Mouse (Mus musculus) hindbrain, embryonic 14.5 days (tissue): ENCODE measurements around the gene Gdap1l1. TPM values are rescaled to one million over a fixed set of nuclear protein-coding genes. Genes with fewer than 3 reads are reported as not detected.

Experiments
- ATAC-seq: fragments of 200-750 bp; cut with Nextera tagmentation; 2 replicates; pipeline ENCODE4 v1.8.0; 2017; ENCODE audit warnings: moderate number of reproducible peaks, mild to moderate bottlenecking, moderate TSS enrichment, moderate library complexity; ENCODE audit not compliant: low FRiP score
- DNase-seq: peaks from one replicate; pipeline ENCODE4 v3.0.0-alpha.2; 2015; ENCODE audit warnings: low spot score
- H3K27ac ChIP-seq: fragments of 300-500 bp; sonication (generic); 2 replicates; pipeline ENCODE4 v1.5.1; 2014; ENCODE audit warnings: mild to moderate bottlenecking, moderate library complexity
- H3K27me3 ChIP-seq: fragments of 300-500 bp; sonication (generic); 2 replicates; pipeline ENCODE4 v1.6.1; 2014; ENCODE audit warnings: mild to moderate bottlenecking, low read length, mixed read lengths; ENCODE audit not compliant: control insufficient read depth, insufficient read depth
- H3K36me3 ChIP-seq: fragments of 300-500 bp; sonication (generic); replicated peaks from 2 replicates; pipeline ENCODE4 v1.6.1; 2014; ENCODE audit not compliant: control insufficient read depth, insufficient read depth
- H3K4me1 ChIP-seq: fragments of 300-500 bp; sonication (generic); replicated peaks from 2 replicates; pipeline ENCODE4 v1.6.1; 2014; ENCODE audit warnings: antibody characterized with exemption, low read length, mixed read lengths; ENCODE audit not compliant: control insufficient read depth, insufficient read depth
- H3K4me2 ChIP-seq: fragments of 300-500 bp; sonication (generic); replicated peaks from 2 replicates; pipeline ENCODE4 v1.6.1; 2014; ENCODE audit warnings: mild to moderate bottlenecking, moderate library complexity
- H3K4me3 ChIP-seq: fragments of 300-500 bp; sonication (generic); replicated peaks from 2 replicates; pipeline ENCODE4 v1.5.1; 2014; ENCODE audit warnings: mild to moderate bottlenecking, low read length
- H3K9ac ChIP-seq: fragments of 300-500 bp; sonication (generic); 2 replicates; pipeline ENCODE4 v1.6.1; 2014
- H3K9me3 ChIP-seq: fragments of 300-500 bp; sonication (generic); 2 replicates; pipeline ENCODE4 v1.6.1; 2016; ENCODE audit warnings: low read length; ENCODE audit not compliant: control insufficient read depth
- WGBS: fragments of 180-500 bp; shearing (Covaris S2); extraction: QIAGEN DNeasy Blood & Tissue Kit; methylation state at CpG from one replicate; pipeline ENCODE4 v1.1.7; 2014; 5-methylcytosine and 5-hydroxymethylcytosine counted together
- polyA plus RNA-seq: library from polyadenylated mRNA; unstranded; fragments of >200 nt; fragmentation: Nextera tagmentation; extraction: Ambion mirVana; gene quantifications from 2 replicates; pipeline ENCODE4 v1.2.1, GENCODE M21; 2014

The Gdap1l1 gene
- polyA plus RNA-seq, 1 experiment from 2014 or later, result 121 TPM

- Histone ChIP-seq H3K36me3 (peaks cover 13% of the 10 kb centered on the region), H3K27ac (peak overlapping the region; percentile 81), H3K9me3 (no peaks in the 10 kb centered on the region), H3K4me2 (peak overlapping the region; percentile 95), H3K27me3 (no peaks in the 10 kb centered on the region), H3K9ac (peak overlapping the region; percentile 83), H3K4me3 (peak overlapping the region; percentile 97), H3K4me1 (peaks cover 25% of the 10 kb centered on the region)
- under 1% methylated on average over 61 of the region's 71 CpGs for WGBS
- ATAC-seq, result peak; percentile 99
- peak; percentile 98 for DNase-seq
These were observed 18.8 kb upstream of the Gdap1l1 start for GRCm38 (mm10) chr2:163419346-163420045.

GRCm38 (mm10) chr2:163420366-163420886 is 17.9 kb upstream of the Gdap1l1 start:
- DNase-seq (no peak), ATAC-seq (no peak)
- 38% methylated on average over 10 of the region's 10 CpGs for WGBS
- Histone ChIP-seq H3K4me1 (peaks cover 25% of the 10 kb centered on the region), H3K27me3 (no peaks in the 10 kb centered on the region), H3K9me3 (no peaks in the 10 kb centered on the region), H3K4me2 (peak overlapping the region; percentile 78), H3K36me3 (peaks cover 8% of the 10 kb centered on the region), H3K4me3 (peak overlapping the region; percentile 97), H3K9ac (peak overlapping the region; percentile 83), H3K27ac (no peak overlapping the region)

GRCm38 (mm10) chr2:163422895-163423660 is 15.2 kb upstream of the Gdap1l1 start:
- Histone ChIP-seq H3K9me3 (no peaks in the 10 kb centered on the region), H3K27ac (no peak overlapping the region), H3K9ac (no peak overlapping the region), H3K27me3 (no peaks in the 10 kb centered on the region), H3K4me3 (no peak overlapping the region), H3K36me3 (peaks cover 8% of the 10 kb centered on the region), H3K4me1 (peaks cover 18% of the 10 kb centered on the region), H3K4me2 (no peak overlapping the region)
- no peak for DNase-seq
- ATAC-seq, result no peak
- 86% methylated on average over 9 of the region's 9 CpGs for WGBS

- Histone ChIP-seq H3K9ac (no peak within 1 kb of the TSS), H3K9me3 (no peaks in the 10 kb centered on the region), H3K27me3 (no peaks in the 10 kb centered on the region), H3K4me2 (no peak within 1 kb of the TSS), H3K4me1 (peaks cover 12% of the 10 kb centered on the region), H3K27ac (no peak within 1 kb of the TSS), H3K4me3 (no peak within 1 kb of the TSS), H3K36me3 (peaks cover 8% of the 10 kb centered on the region)
- ATAC-seq (no peak), DNase-seq (no peak)
- WGBS, result 89% methylated on average over 6 of the region's 6 CpGs
These were observed 13.7 kb upstream of the Gdap1l1 start, which contains the start of gene Oser1 for GRCm38 (mm10) chr2:163424597-163424996. Gene Oser1 (minus strand): TSS chr2:163424697.

GRCm38 (mm10) chr2:163428346-163429011 is 9.8 kb upstream of the Gdap1l1 start:
- Histone ChIP-seq H3K9ac (no peak overlapping the region), H3K9me3 (no peaks in the 10 kb centered on the region), H3K27ac (no peak overlapping the region), H3K4me1 (no peaks in the 10 kb centered on the region), H3K27me3 (no peaks in the 10 kb centered on the region), H3K36me3 (peaks cover 1% of the 10 kb centered on the region), H3K4me2 (no peak overlapping the region), H3K4me3 (no peak overlapping the region)
- WGBS, result 50% methylated on average over 4 of the region's 4 CpGs
- ATAC-seq (no peak), DNase-seq (no peak)

GRCm38 (mm10) chr2:163431289-163431688 is 7.0 kb upstream of the Gdap1l1 start:
- no peak overlapping the region for H3K27ac ChIP-seq
- WGBS, result 89% methylated on average over 9 of the region's 9 CpGs
- ATAC-seq (no peak), DNase-seq (no peak)
- no peak overlapping the region for H3K4me2 ChIP-seq
- no peak overlapping the region for H3K4me3 ChIP-seq
- H3K36me3 ChIP-seq, result no peaks in the 10 kb centered on the region
- H3K9me3 ChIP-seq, result no peaks in the 10 kb centered on the region
- no peaks in the 10 kb centered on the region for H3K4me1 ChIP-seq
- H3K9ac ChIP-seq, result no peak overlapping the region
- no peaks in the 10 kb centered on the region for H3K27me3 ChIP-seq

GRCm38 (mm10) chr2:163433971-163434370 is 4.3 kb upstream of the Gdap1l1 start:
- Histone ChIP-seq H3K4me2 (no peak overlapping the region), H3K36me3 (no peaks in the 10 kb centered on the region), H3K4me1 (peaks cover 6% of the 10 kb centered on the region; the same call in 1 of the 2 replicates), H3K9me3 (no peaks in the 10 kb centered on the region), H3K4me3 (no peak overlapping the region), H3K27me3 (no peaks in the 10 kb centered on the region), H3K27ac (no peak overlapping the region), H3K9ac (no peak overlapping the region)
- DNase-seq (no peak), ATAC-seq (no peak)
- 27% methylated on average over 4 of the region's 4 CpGs for WGBS

GRCm38 (mm10) chr2:163437800-163438199 is 476 bp upstream of the Gdap1l1 start:
- Histone ChIP-seq H3K9me3 (no peaks in the 10 kb centered on the region), H3K4me1 (peaks cover 28% of the 10 kb centered on the region), H3K4me3 (peak overlapping the region; percentile 56), H3K27ac (peak overlapping the region; percentile 82), H3K4me2 (peak overlapping the region; percentile 71), H3K36me3 (no peaks in the 10 kb centered on the region; the same call in 1 of the 2 replicates), H3K9ac (peak overlapping the region; percentile 71), H3K27me3 (no peaks in the 10 kb centered on the region)
- DNase-seq (no peak), ATAC-seq (0 out of 2 replicates have a peak, but pooled peaks have one; percentile 6)
- WGBS, result 31% methylated on average over 4 of the region's 4 CpGs
